Mouse (Mus musculus): Measurements from ENCODE around the gene Foxo6. TPM values are rescaled to one million over a fixed set of nuclear protein-coding genes. Genes with fewer than 3 reads are reported as not detected.

Gene Foxo6
- polyA plus RNA-seq, 1 experiment from 2014 or later: 0.15 TPM

DNA sequence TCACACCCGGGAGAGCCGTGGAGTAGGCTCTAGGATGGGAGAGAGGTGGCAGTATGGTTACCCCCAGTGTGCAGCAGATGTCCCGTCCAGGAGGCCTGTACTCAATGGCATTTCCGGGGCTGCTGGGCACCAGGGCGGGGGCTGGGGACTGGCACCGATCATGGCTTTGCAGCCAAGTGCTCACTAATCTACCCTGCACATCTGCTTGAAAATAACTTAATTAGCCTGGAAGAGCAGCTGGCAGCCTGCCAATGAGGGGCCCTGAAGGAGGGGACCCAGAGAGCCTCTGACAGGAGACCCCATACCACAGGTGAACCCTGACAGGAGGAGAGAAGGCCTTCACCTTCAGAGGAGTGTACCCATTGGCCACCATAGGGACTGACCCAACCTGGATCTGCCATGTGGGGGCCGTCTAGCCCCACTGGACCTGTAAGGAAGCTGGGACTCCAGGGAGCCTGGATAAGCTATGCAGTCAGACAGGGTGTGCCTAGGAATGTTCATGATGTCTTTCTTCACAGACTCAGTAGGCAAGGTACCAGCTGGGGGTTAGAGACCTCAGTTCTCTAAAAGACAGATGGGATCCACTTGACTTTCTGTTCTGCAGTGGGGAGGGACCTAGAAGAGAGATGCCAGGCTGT lies 63.9 kb downstream of the Foxo6 start:
- ATAC-seq (ENCODE audit: low FRiP score, low read depth): no peak

DNA sequence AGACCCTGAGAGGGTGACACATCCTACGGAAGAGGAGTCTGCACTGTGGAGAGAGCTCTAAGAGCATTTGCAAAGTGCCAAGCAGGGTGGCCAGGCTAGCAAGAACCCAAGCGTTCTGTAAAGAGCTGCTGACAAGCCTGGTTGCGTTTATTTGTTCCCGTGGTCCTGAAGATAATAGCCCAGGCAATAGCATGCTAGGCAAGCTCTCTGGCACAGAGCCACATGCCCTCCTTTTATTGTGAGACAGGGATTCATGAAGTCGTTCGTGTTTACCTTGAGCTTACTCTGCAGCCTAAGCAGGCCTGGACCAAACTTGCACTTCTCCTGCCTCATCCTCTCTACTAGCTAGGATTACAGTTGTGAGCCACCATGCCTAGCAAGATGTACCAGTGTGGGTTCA lies 65.4 kb downstream of the Foxo6 start:
- no peak overlapping the region for H3K9ac ChIP-seq (replicated peaks)
- H3K4me3 ChIP-seq: no peak overlapping the region
- H3K27ac ChIP-seq (replicated peaks): no peak overlapping the region
- H3K4me1 ChIP-seq: peaks cover 19% of the 10 kb centered on the region; the same call in 1 of the 2 replicates
- peaks cover 7% of the 10 kb centered on the region; the same call in 1 of the 2 replicates for H3K27me3 ChIP-seq
- no peak overlapping the region for H3K4me2 ChIP-seq (replicated peaks)
- WGBS: 64% methylated on average over 6 of the region's 6 CpGs
- no peaks in the 10 kb centered on the region for H3K9me3 ChIP-seq
- ATAC-seq (ENCODE audit: low FRiP score, low read depth): no peak
- no peaks in the 10 kb centered on the region for H3K36me3 ChIP-seq

More for the DNA sequence above, 63.9 kb downstream of the Foxo6 start:
- H3K9ac ChIP-seq (replicated peaks): no peak overlapping the region
- no peaks in the 10 kb centered on the region for H3K9me3 ChIP-seq
- H3K27ac ChIP-seq (replicated peaks): no peak overlapping the region
- 76% methylated on average over 7 of the region's 7 CpGs for WGBS
- H3K4me3 ChIP-seq: no peak overlapping the region
- H3K4me1 ChIP-seq: peaks cover 19% of the 10 kb centered on the region; the same call in 1 of the 2 replicates
- peaks cover 7% of the 10 kb centered on the region; the same call in 1 of the 2 replicates for H3K27me3 ChIP-seq
- no peak overlapping the region for H3K4me2 ChIP-seq (replicated peaks)
- H3K36me3 ChIP-seq: no peaks in the 10 kb centered on the region

DNA sequence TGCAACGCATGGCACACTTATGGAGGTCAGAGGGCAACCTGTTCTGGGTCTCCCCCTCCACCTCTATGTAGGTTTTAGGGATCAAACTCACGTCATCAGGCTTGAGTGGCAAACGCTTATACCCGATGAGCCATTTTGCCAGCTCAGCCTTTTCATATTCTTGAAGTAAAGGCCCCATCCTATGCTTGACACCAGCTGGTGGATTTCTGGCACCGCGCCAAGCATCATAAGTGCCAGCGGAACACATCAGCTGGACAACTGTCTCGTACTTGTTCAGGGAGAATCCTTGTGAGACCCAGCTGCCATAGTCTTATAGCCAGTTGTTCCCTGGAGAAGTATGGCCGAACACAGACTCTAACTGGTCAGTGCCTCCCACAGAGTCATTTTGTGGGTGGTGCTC lies 68.3 kb downstream of the Foxo6 start:
- no peak for ATAC-seq (ENCODE audit: low FRiP score, low read depth)
- 82% methylated on average over 9 of the region's 9 CpGs for WGBS
- no peaks in the 10 kb centered on the region for H3K9me3 ChIP-seq
- no peak overlapping the region for H3K27ac ChIP-seq (replicated peaks)
- H3K4me3 ChIP-seq: no peak overlapping the region
- peaks cover 19% of the 10 kb centered on the region; the same call in 1 of the 2 replicates for H3K4me1 ChIP-seq
- H3K27me3 ChIP-seq: peaks cover 5% of the 10 kb centered on the region; the same call in 1 of the 2 replicates
- no peak overlapping the region for H3K9ac ChIP-seq (replicated peaks)
- no peak overlapping the region for H3K4me2 ChIP-seq (replicated peaks)
- no peaks in the 10 kb centered on the region for H3K36me3 ChIP-seq

Other genes with a start within 250 kb of the Foxo6 start
- gene AL607142.1, start 222.4 kb downstream of the Foxo6 start, polyA plus RNA-seq (2016; fragmentation: Nextera tagmentation; extraction: Ambion mirVana): not detected in 2 replicates
- gene Edn2, start 126.1 kb downstream of the Foxo6 start, polyA plus RNA-seq (2016; fragmentation: Nextera tagmentation; extraction: Ambion mirVana): not detected in 2 replicates
- gene Scmh1, start 117.9 kb upstream of the Foxo6 start, polyA plus RNA-seq (2016; fragmentation: Nextera tagmentation; extraction: Ambion mirVana): 64.4 TPM in 2 replicates
- 0.10 TPM in 1 of 2 replicates, not detected in the other for gene Slfnl1, start 244.9 kb upstream of the Foxo6 start, polyA plus RNA-seq (2016; fragmentation: Nextera tagmentation; extraction: Ambion mirVana)